Comparison of ENCODE assay signal across 8 mouse cellular contexts in the genomic region with DNA sequence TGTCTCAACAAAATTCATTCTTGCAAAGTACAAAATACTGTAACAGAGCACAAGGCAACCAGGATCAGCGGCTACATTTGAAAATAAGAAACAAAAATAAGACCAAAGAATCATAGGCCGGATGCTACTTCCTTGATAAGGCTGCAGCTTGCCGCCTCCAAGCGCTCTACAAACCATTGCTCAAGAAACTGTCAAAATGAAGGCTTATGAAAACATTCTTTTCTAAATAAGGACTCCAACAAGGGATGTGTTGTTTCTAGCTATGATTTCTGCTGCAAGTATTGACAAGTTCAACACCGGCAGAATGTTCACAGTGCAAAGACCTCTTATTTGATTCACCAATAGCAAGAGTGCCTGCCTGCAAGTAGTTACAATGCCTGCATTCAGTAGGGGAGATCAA. TPM values are rescaled to one million over a fixed set of nuclear protein-coding genes. Genes with fewer than 3 reads are reported as not detected.
A peak's percentile ranks its signal among the peaks of the same experiment; 100 is the strongest.
DNase-seq lines count a peak whose midpoint lies in the region; ATAC-seq and TF ChIP-seq lines count a peak whose summit lies in the region.

No protein-coding gene starts in this region.

- peak overlapping the region; percentile 100 for H3K9ac ChIP-seq in heart, adult 2 months (ENCODE audit: low read depth, low read length)
- peak overlapping the region; percentile 97 for H3K9ac ChIP-seq in ES-Bruce4 (ENCODE audit: low read depth, poor library complexity, severe bottlenecking)
- H3K9ac ChIP-seq in forebrain, embryonic 16.5 days (replicated peaks; ENCODE audit: low read depth, low read length): peak overlapping the region; percentile 88
- H3K9ac ChIP-seq in stomach, postnatal 0 days (ENCODE audit: low read length): peak overlapping the region; percentile 91; the same call in 1 of the 2 replicates

- 14% methylated on average over 5 of the region's 5 CpGs for WGBS in heart, adult 2 months
- WGBS in forebrain, embryonic 16.5 days: 32% methylated on average over 5 of the region's 5 CpGs
- 7% methylated on average over 5 of the region's 5 CpGs for WGBS in stomach, postnatal 0 days

- no peak for TF ChIP-seq CTCF in heart, adult 2 months (IDR thresholded peaks at IDR 0.05)
- no peak for TF ChIP-seq CTCF in ES-Bruce4 (IDR thresholded peaks at IDR 0.05; ENCODE audit: low read depth, low read length)
- no peak for TF ChIP-seq CTCF in stomach, postnatal 0 days (IDR thresholded peaks at IDR 0.05; ENCODE audit: low read depth)

- H3K4me1 ChIP-seq in heart, adult 2 months (ENCODE audit: control insufficient read depth, insufficient read depth, low read length): peaks cover 11% of the 10 kb centered on the region
- no peaks in the 10 kb centered on the region for H3K4me1 ChIP-seq in ES-Bruce4 (ENCODE audit: control insufficient read depth, insufficient read depth, low read length)
- H3K4me1 ChIP-seq in forebrain, embryonic 16.5 days (replicated peaks; ENCODE audit: control insufficient read depth, insufficient read depth, low read length): peaks cover 17% of the 10 kb centered on the region
- H3K4me1 ChIP-seq in stomach, postnatal 0 days (replicated peaks; ENCODE audit: control insufficient read depth, insufficient read depth): 0 out of 2 replicates have a peak, but pooled peaks cover 2% of the 10 kb centered on the region

- H3K4me2 ChIP-seq in forebrain, embryonic 16.5 days (ENCODE audit: low read length): peak overlapping the region; percentile 82
- H3K4me2 ChIP-seq in stomach, postnatal 0 days (replicated peaks; ENCODE audit: low read depth): peak overlapping the region; percentile 72

- ATAC-seq in forebrain, embryonic 16.5 days: no peak
- ATAC-seq in stomach, postnatal 0 days (ENCODE audit: low FRiP score, low TSS enrichment): no peak

- TF ChIP-seq EP300 in heart, adult 2 months (IDR thresholded peaks at IDR 0.05; ENCODE audit: insufficient read depth, low read depth, low read length): no peak
- TF ChIP-seq EP300 in ES-Bruce4 (IDR thresholded peaks at IDR 0.05; ENCODE audit: insufficient read depth, low read depth, low read length): no peak
- no peak for TF ChIP-seq EP300 in stomach, postnatal 0 days (optimal IDR thresholded peaks at IDR 0.05)

- H3K9me3 ChIP-seq in ES-Bruce4 (replicated peaks; ENCODE audit: control insufficient read depth, insufficient read depth, low read length, poor library complexity, severe bottlenecking): no peaks in the 10 kb centered on the region
- no peaks in the 10 kb centered on the region for H3K9me3 ChIP-seq in forebrain, embryonic 16.5 days (ENCODE audit: control insufficient read depth, low read length)
- H3K9me3 ChIP-seq in stomach, postnatal 0 days (ENCODE audit: control insufficient read depth, low read length): no peaks in the 10 kb centered on the region

- intact Hi-C loops in heart, adult 2 months (cut with DNase I): loop anchor here (2.0 to 10.0 kb wide), 3 partner anchors 28 to 340 kb away; a partner anchor contains a TSS

- TF ChIP-seq POLR2A in heart, adult 2 months (IDR thresholded peaks at IDR 0.05; ENCODE audit: insufficient read depth, low read depth, low read length): no peak
- TF ChIP-seq POLR2A in ES-Bruce4 (IDR thresholded peaks at IDR 0.05; ENCODE audit: insufficient read depth, low read length): no peak

- H3K27ac ChIP-seq in heart, adult 2 months: peak overlapping the region; percentile 91
- no peak overlapping the region for H3K27ac ChIP-seq in ES-Bruce4 (ENCODE audit: insufficient read depth, low read length)
- no peak overlapping the region for H3K27ac ChIP-seq in forebrain, embryonic 16.5 days (ENCODE audit: low read length)
- H3K27ac ChIP-seq in stomach, postnatal 0 days (replicated peaks): peak overlapping the region; percentile 98

- peaks cover 10% of the 10 kb centered on the region for H3K36me3 ChIP-seq in heart, adult 2 months (ENCODE audit: control insufficient read depth, insufficient read depth, low read length)
- H3K36me3 ChIP-seq in ES-Bruce4 (ENCODE audit: control insufficient read depth, insufficient read depth, low read length, poor library complexity, severe bottlenecking): no peaks in the 10 kb centered on the region
- no peaks in the 10 kb centered on the region for H3K36me3 ChIP-seq in forebrain, embryonic 16.5 days (ENCODE audit: control insufficient read depth, insufficient read depth)
- H3K36me3 ChIP-seq in stomach, postnatal 0 days (ENCODE audit: control insufficient read depth, insufficient read depth, low read length): no peaks in the 10 kb centered on the region

- H3K4me3 ChIP-seq in heart, adult 2 months: peak overlapping the region; percentile 69
- H3K4me3 ChIP-seq in ES-Bruce4 (ENCODE audit: low read depth, low read length): peak overlapping the region; percentile 93
- peak overlapping the region; percentile 94 for H3K4me3 ChIP-seq in forebrain, embryonic 16.5 days (replicated peaks; ENCODE audit: low read length)
- H3K4me3 ChIP-seq in stomach, postnatal 0 days (ENCODE audit: low read depth, low read length): peak overlapping the region; percentile 94

- no peaks in the 10 kb centered on the region for H3K27me3 ChIP-seq in heart, adult 2 months (ENCODE audit: control insufficient read depth, insufficient read depth, low read length)
- no peaks in the 10 kb centered on the region; the same call in 1 of the 2 replicates for H3K27me3 ChIP-seq in ES-Bruce4 (ENCODE audit: control insufficient read depth, insufficient read depth, low read length, poor library complexity, severe bottlenecking)
- no peaks in the 10 kb centered on the region for H3K27me3 ChIP-seq in forebrain, embryonic 16.5 days (replicated peaks; ENCODE audit: control insufficient read depth, insufficient read depth, low read length)
- no peaks in the 10 kb centered on the region for H3K27me3 ChIP-seq in stomach, postnatal 0 days (ENCODE audit: control insufficient read depth, insufficient read depth, low read length)

- H3K79me2 ChIP-seq in heart, adult 2 months (replicated peaks; ENCODE audit: control insufficient read depth, insufficient read depth, low read length): peaks cover 7% of the 10 kb centered on the region

- DNase-seq in heart, adult 2 months: no peak
- DNase-seq in heart, adult 11 months: no peak
- DNase-seq in liver: peak; percentile 32
- no peak for DNase-seq in stomach, postnatal 0 days (ENCODE audit: low spot score)
- DNase-seq in ovary, postnatal 14 days (ENCODE audit: low spot score): no peak
- no peak for DNase-seq in spleen, adult 12 weeks (ENCODE audit: low spot score)

RNA-seq across cellular contexts. Expression of a gene that starts 1.8 kb away (rescaled TPM):
- 10 to 100 TPM; 32.9 to 40.7 TPM for total RNA-seq in heart, adult 2 months (2021)
- polyA plus RNA-seq in heart, adult 2 months (2012; rRNA removed): 25.9 and 27.4 TPM in 2 replicates
- 94.8 and 101 TPM in 2 replicates for polyA plus RNA-seq in ES-Bruce4 (2011; ENCODE audit: insufficient read depth, insufficient read length, low read depth, missing spikeins)
- 48.4 and 50.7 TPM in 2 replicates for polyA plus RNA-seq in forebrain, embryonic 16.5 days (2015; fragmentation: Nextera tagmentation; extraction: Ambion mirVana)
- polyA plus RNA-seq in stomach, postnatal 0 days (2015; fragmentation: Nextera tagmentation; extraction: Ambion mirVana): 20.8 TPM in 2 replicates

RNA-seq across cellular contexts. Expression of a gene that starts 37.9 kb away (rescaled TPM):
- 100 to 1,000 TPM; 232 to 249 TPM for total RNA-seq in heart, adult 2 months (2021)
- polyA plus RNA-seq in heart, adult 2 months (2012; rRNA removed): 83.4 and 133 TPM in 2 replicates
- 291 and 334 TPM in 2 replicates for polyA plus RNA-seq in ES-Bruce4 (2011; ENCODE audit: insufficient read depth, insufficient read length, low read depth, missing spikeins)
- 296 and 323 TPM in 2 replicates for polyA plus RNA-seq in forebrain, embryonic 16.5 days (2015; fragmentation: Nextera tagmentation; extraction: Ambion mirVana)
- polyA plus RNA-seq in stomach, postnatal 0 days (2015; fragmentation: Nextera tagmentation; extraction: Ambion mirVana): 169 and 190 TPM in 2 replicates

Comparison
In these comparisons a context has a peak if more than half of its experiments do, and no peak if none do; other contexts are left out.
1. H3K27ac ChIP-seq: peak in heart, adult 2 months (single experiment) and stomach, postnatal 0 days (single experiment); none in ES-Bruce4 (single experiment) and forebrain, embryonic 16.5 days (single experiment).
2. Peak in every context shown above with its lines, with median percentiles within 50 percentile points of each other: H3K4me3 ChIP-seq and H3K9ac ChIP-seq.